Mouse (Mus musculus): ENCODE results near the gene Rfc4. TPM values are rescaled to one million over a fixed set of nuclear protein-coding genes. Genes with fewer than 3 reads are reported as not detected.
"Not testable (repeated sequence)": the region's sequence is repeated elsewhere in the genome, so short reads cannot be mapped to it uniquely, and the experiment has no call there.

Rfc4 gene
- polyA plus RNA-seq, 1 experiment from 2014 or later, result 237 TPM

GRCm38 (mm10) chr16:23093321-23093953, 34.1 kb downstream of the Rfc4 start:
- Histone ChIP-seq H3K9me3 (ENCODE audit: control insufficient read depth, low read length) (no peaks in the 10 kb centered on the region), H3K4me3 (ENCODE audit: low read depth, low read length) (no peak overlapping the region), H3K4me1 (ENCODE audit: control insufficient read depth, insufficient read depth, low read length) (no peaks in the 10 kb centered on the region), H3K4me2 (no peak overlapping the region), H3K27ac (ENCODE audit: low read depth, low read length) (no peak overlapping the region), H3K9ac (ENCODE audit: low read length) (no peak overlapping the region), H3K27me3 (ENCODE audit: control insufficient read depth, insufficient read depth, low read length) (no peaks in the 10 kb centered on the region), H3K36me3 (ENCODE audit: control insufficient read depth, insufficient read depth, low read length) (no peaks in the 10 kb centered on the region)
- ATAC-seq (ENCODE audit: low FRiP score) (no peak), DNase-seq (ENCODE audit: low spot score, missing footprints) (no peak)
- WGBS, result 87% methylated on average over 13 of the region's 13 CpGs

GRCm38 (mm10) chr16:23091345-23091744, 36.2 kb downstream of the Rfc4 start:
- not testable (repeated sequence) for H3K27ac ChIP-seq (ENCODE audit: low read depth, low read length); H3K4me1 ChIP-seq (ENCODE audit: control insufficient read depth, insufficient read depth, low read length); H3K9ac ChIP-seq (ENCODE audit: low read length); H3K36me3 ChIP-seq (ENCODE audit: control insufficient read depth, insufficient read depth, low read length); DNase-seq (ENCODE audit: low spot score, missing footprints); H3K9me3 ChIP-seq (ENCODE audit: control insufficient read depth, low read length); ATAC-seq (ENCODE audit: low FRiP score); H3K4me2 ChIP-seq; H3K27me3 ChIP-seq (ENCODE audit: control insufficient read depth, insufficient read depth, low read length); H3K4me3 ChIP-seq (ENCODE audit: low read depth, low read length)

DNA sequence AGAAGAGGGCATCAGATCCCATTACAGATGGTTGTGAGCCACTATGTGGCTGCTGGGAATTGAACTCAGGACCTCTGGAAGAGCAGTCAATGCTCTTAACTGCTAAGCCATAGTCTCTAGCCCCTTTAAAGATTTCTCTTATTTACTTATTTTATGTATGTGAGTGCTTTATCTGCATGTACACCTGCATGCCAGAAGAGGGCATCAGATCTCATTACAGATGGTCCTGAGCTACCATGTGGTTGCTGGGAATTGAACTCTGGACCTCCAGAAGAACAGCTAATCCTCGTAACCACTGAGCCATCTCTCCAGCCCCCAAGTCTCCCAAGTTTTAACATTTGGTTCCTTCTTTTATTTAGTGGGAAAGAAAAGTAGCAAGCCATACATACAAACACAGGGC, 39.0 kb downstream of the Rfc4 start:
- not testable (repeated sequence) for H3K27ac ChIP-seq (ENCODE audit: low read depth, low read length); H3K4me3 ChIP-seq (ENCODE audit: low read depth, low read length); ATAC-seq (ENCODE audit: low FRiP score); H3K9me3 ChIP-seq (ENCODE audit: control insufficient read depth, low read length); DNase-seq (ENCODE audit: low spot score, missing footprints); H3K36me3 ChIP-seq (ENCODE audit: control insufficient read depth, insufficient read depth, low read length); H3K27me3 ChIP-seq (ENCODE audit: control insufficient read depth, insufficient read depth, low read length); H3K4me1 ChIP-seq (ENCODE audit: control insufficient read depth, insufficient read depth, low read length); H3K9ac ChIP-seq (ENCODE audit: low read length); H3K4me2 ChIP-seq
- WGBS, result 88% methylated on average over 1 of the region's 1 CpGs

GRCm38 (mm10) chr16:23087712-23088111, 39.8 kb downstream of the Rfc4 start:
- not testable (repeated sequence) for ATAC-seq (ENCODE audit: low FRiP score); H3K4me2 ChIP-seq; H3K4me3 ChIP-seq (ENCODE audit: low read depth, low read length); DNase-seq (ENCODE audit: low spot score, missing footprints); H3K9me3 ChIP-seq (ENCODE audit: control insufficient read depth, low read length); H3K9ac ChIP-seq (ENCODE audit: low read length); H3K27ac ChIP-seq (ENCODE audit: low read depth, low read length); H3K27me3 ChIP-seq (ENCODE audit: control insufficient read depth, insufficient read depth, low read length); H3K36me3 ChIP-seq (ENCODE audit: control insufficient read depth, insufficient read depth, low read length); H3K4me1 ChIP-seq (ENCODE audit: control insufficient read depth, insufficient read depth, low read length)
- 48% methylated on average over 4 of the region's 4 CpGs for WGBS

- H3K27me3 ChIP-seq (ENCODE audit: control insufficient read depth, insufficient read depth, low read length); DNase-seq (ENCODE audit: low spot score, missing footprints); H3K4me3 ChIP-seq (ENCODE audit: low read depth, low read length); H3K9me3 ChIP-seq (ENCODE audit: control insufficient read depth, low read length); H3K36me3 ChIP-seq (ENCODE audit: control insufficient read depth, insufficient read depth, low read length); H3K9ac ChIP-seq (ENCODE audit: low read length); ATAC-seq (ENCODE audit: low FRiP score); H3K4me1 ChIP-seq (ENCODE audit: control insufficient read depth, insufficient read depth, low read length); H3K4me2 ChIP-seq; H3K27ac ChIP-seq (ENCODE audit: low read depth, low read length): not testable (repeated sequence)
- 79% methylated on average over 8 of the region's 8 CpGs for WGBS
Observed at GRCm38 (mm10) chr16:23087159-23087558, 40.4 kb downstream of the Rfc4 start.

GRCm38 (mm10) chr16:23077516-23077915, 50.0 kb downstream of the Rfc4 start:
- not testable (repeated sequence) for H3K4me2 ChIP-seq; H3K36me3 ChIP-seq (ENCODE audit: control insufficient read depth, insufficient read depth, low read length); H3K4me1 ChIP-seq (ENCODE audit: control insufficient read depth, insufficient read depth, low read length); H3K9ac ChIP-seq (ENCODE audit: low read length); H3K4me3 ChIP-seq (ENCODE audit: low read depth, low read length); H3K27me3 ChIP-seq (ENCODE audit: control insufficient read depth, insufficient read depth, low read length); H3K27ac ChIP-seq (ENCODE audit: low read depth, low read length); H3K9me3 ChIP-seq (ENCODE audit: control insufficient read depth, low read length); ATAC-seq (ENCODE audit: low FRiP score); DNase-seq (ENCODE audit: low spot score, missing footprints)
- WGBS, result 85% methylated on average over 6 of the region's 6 CpGs

Small RNAs within 50 kb of the gene (microRNA-seq; reads per million reads assigned to microRNA genes)
- gene Gm49346, result 0.95 reads per million

Other genes with a start within 250 kb of the Rfc4 start
- gene Ahsg, start 236.5 kb downstream of the Rfc4 start, polyA plus RNA-seq (2014; fragmentation: Nextera tagmentation; extraction: Ambion mirVana), result 0.14 TPM in 1 of 2 replicates, not detected in the other
- not detected in 2 replicates for gene Fetub, start 209.4 kb downstream of the Rfc4 start, polyA plus RNA-seq (2014; fragmentation: Nextera tagmentation; extraction: Ambion mirVana)
- gene Hrg, start 176.7 kb downstream of the Rfc4 start, polyA plus RNA-seq (2014; fragmentation: Nextera tagmentation; extraction: Ambion mirVana), result 0.10 TPM in 1 of 2 replicates, not detected in the other
- gene Kng2, start 98.3 kb downstream of the Rfc4 start, polyA plus RNA-seq (2014; fragmentation: Nextera tagmentation; extraction: Ambion mirVana), result not detected in 2 replicates
- not detected in 2 replicates for gene Kng1, start 69.9 kb downstream of the Rfc4 start, polyA plus RNA-seq (2014; fragmentation: Nextera tagmentation; extraction: Ambion mirVana)
- gene Eif4a2, start 20.3 kb downstream of the Rfc4 start, polyA plus RNA-seq (2014; fragmentation: Nextera tagmentation; extraction: Ambion mirVana), result 210 and 232 TPM in 2 replicates
- gene Adipoq, start 18.8 kb upstream of the Rfc4 start, polyA plus RNA-seq (2014; fragmentation: Nextera tagmentation; extraction: Ambion mirVana), result 0.22 TPM in 1 of 2 replicates, not detected in the other
- 31.8 and 34.1 TPM in 2 replicates for gene St6gal1, start 97.0 kb upstream of the Rfc4 start, polyA plus RNA-seq (2014; fragmentation: Nextera tagmentation; extraction: Ambion mirVana)